Mouse (Mus musculus) neutrophil, adult 59 days (primary cell): ENCODE results near the gene Dpp4. TPM values are rescaled to one million over a fixed set of nuclear protein-coding genes. Genes with fewer than 3 reads are reported as not detected.

Experiments
- total RNA-seq, 2 experiments: library from RNA; stranded (reverse); gene quantifications; 1 replicate in 1 of 2; 2 replicates in 1 of 2; pipeline ENCODE4 v1.2.4; 2023

Gene Dpp4
- total RNA-seq = 1 to 10 TPM; 5.3 to 7.9 TPM

GRCm38 (mm10) chr2:62412081-62412821, at the start of gene Dpp4:
Gene Dpp4, minus strand, starts transcription at chr2:62412231.

Other genes starting within 250 kb of the Dpp4 start
- gene Gcg, start 71.4 kb upstream of the Dpp4 start, total RNA-seq = not detected
- under 1 TPM; 0.55 to 0.64 TPM for gene Fap, start 161.8 kb upstream of the Dpp4 start, total RNA-seq
- 10 to 100 TPM; 15.5 to 17.6 TPM for gene Ifih1, start 234.0 kb upstream of the Dpp4 start, total RNA-seq